Comparison of ENCODE assay signal across 24 mouse cellular contexts in genomic region chr4:139799436-139800100, GRCm38 (mm10). TPM values are rescaled to one million over a fixed set of nuclear protein-coding genes. Genes with fewer than 3 reads are reported as not detected.
DNase-seq lines count a peak whose midpoint lies in the region; ATAC-seq and TF ChIP-seq lines count a peak whose summit lies in the region.
"Had no signal": no experiment of that assay in that cellular context is flagged by ENCODE, and none has a peak within 500 bp of the region (broad histone marks: within the 10 kb centered on the region; RNA-seq: fewer than 3 reads in every experiment).

No protein-coding gene starts in this region.

- no peaks in the 10 kb centered on the region for H3K9me3 ChIP-seq in lung, embryonic 16.5 days (ENCODE audit: control insufficient read depth, low read length)
- no peaks in the 10 kb centered on the region for H3K9me3 ChIP-seq in midbrain, embryonic 16.5 days (replicated peaks; ENCODE audit: control insufficient read depth, low read length, poor library complexity, severe bottlenecking)
- no peaks in the 10 kb centered on the region for H3K9me3 ChIP-seq in neural tube, embryonic 15.5 days (replicated peaks)
- H3K9me3 ChIP-seq: forebrain, embryonic 12.5 days; heart, embryonic 15.5 days; neural tube, embryonic 13.5 days; stomach, embryonic 15.5 days had no signal

- H3K9ac ChIP-seq in lung, embryonic 16.5 days (ENCODE audit: low read length), result no peak overlapping the region
- H3K9ac ChIP-seq in midbrain, embryonic 16.5 days (ENCODE audit: low read depth, low read length), result no peak overlapping the region
- H3K9ac ChIP-seq in neural tube, embryonic 15.5 days (replicated peaks), result no peak overlapping the region
- H3K9ac ChIP-seq: forebrain, embryonic 12.5 days; heart, embryonic 15.5 days; liver, embryonic 14.5 days; neural tube, embryonic 13.5 days; stomach, embryonic 15.5 days had no signal

- H3K36me3 ChIP-seq in lung, embryonic 16.5 days (ENCODE audit: control insufficient read depth, insufficient read depth, low read length), result no peaks in the 10 kb centered on the region
- H3K36me3 ChIP-seq in midbrain, embryonic 16.5 days (ENCODE audit: control insufficient read depth, insufficient read depth, low read length), result no peaks in the 10 kb centered on the region
- H3K36me3 ChIP-seq in neural tube, embryonic 15.5 days, result no peaks in the 10 kb centered on the region
- H3K36me3 ChIP-seq: forebrain, embryonic 12.5 days; heart, embryonic 15.5 days; neural tube, embryonic 13.5 days; stomach, embryonic 15.5 days had no signal

- H3K27ac ChIP-seq in lung, embryonic 16.5 days (ENCODE audit: low read length), result no peak overlapping the region
- no peak overlapping the region for H3K27ac ChIP-seq in midbrain, embryonic 16.5 days (ENCODE audit: low read length)
- H3K27ac ChIP-seq in neural tube, embryonic 15.5 days (replicated peaks), result no peak overlapping the region
- H3K27ac ChIP-seq: forebrain, embryonic 12.5 days; heart, embryonic 15.5 days; hindbrain, postnatal 0 days; liver, embryonic 14.5 days; neural tube, embryonic 13.5 days; stomach, embryonic 15.5 days had no signal

- 59% methylated on average over 10 of the region's 10 CpGs for WGBS in lung, adult 2 months
- 55% methylated on average over 10 of the region's 10 CpGs for WGBS in lung, embryonic 16.5 days
- WGBS in midbrain, embryonic 16.5 days, result 72% methylated on average over 10 of the region's 10 CpGs
- 69% methylated on average over 10 of the region's 10 CpGs for WGBS in neural tube, embryonic 15.5 days

- peak; percentile 64 to 78 for DNase-seq in lung, adult 18-20 months
- DNase-seq in lung, adult 2 months, result no peak
- peak; percentile 44 for DNase-seq in A20 (ENCODE audit: low read depth, low spot score)
- peak; percentile 46 for DNase-seq in naive thymus-derived CD4-positive, alpha-beta T cell, adult 2 months (ENCODE audit: low read depth)
- DNase-seq: cerebellum, adult 18-20 months; cerebellum, postnatal 25 days; embryo, embryonic 11 days; gastrocnemius, postnatal 25 days; heart, postnatal 4 days; kidney, adult 11 months; layer of hippocampus, postnatal 36 days; spleen, adult 18-20 months had no signal

- TF ChIP-seq POLR2A in lung, adult 2 months (IDR thresholded peaks at IDR 0.05; ENCODE audit: borderline replicate concordance, extremely low read depth, low read depth, low read length), result no peak

- no peaks in the 10 kb centered on the region for H3K4me1 ChIP-seq in lung, adult 2 months (ENCODE audit: control insufficient read depth, insufficient read depth, low read length)
- H3K4me1 ChIP-seq in lung, embryonic 16.5 days (replicated peaks; ENCODE audit: control insufficient read depth, insufficient read depth, low read length), result no peaks in the 10 kb centered on the region
- no peaks in the 10 kb centered on the region; the same call in 1 of the 2 replicates for H3K4me1 ChIP-seq in midbrain, embryonic 16.5 days (ENCODE audit: control insufficient read depth, insufficient read depth, low read length)
- H3K4me1 ChIP-seq in neural tube, embryonic 15.5 days, result 0 out of 2 replicates have a peak, but pooled peaks cover 3% of the 10 kb centered on the region
- H3K4me1 ChIP-seq: heart, embryonic 15.5 days had no signal

- peaks cover 7% of the 10 kb centered on the region for H3K27me3 ChIP-seq in lung, embryonic 16.5 days (ENCODE audit: control insufficient read depth, insufficient read depth, low read depth, low read length)
- H3K27me3 ChIP-seq in midbrain, embryonic 16.5 days (ENCODE audit: control insufficient read depth, insufficient read depth, low read depth, low read length), result peaks cover 15% of the 10 kb centered on the region
- peaks cover 27% of the 10 kb centered on the region for H3K27me3 ChIP-seq in neural tube, embryonic 15.5 days (replicated peaks)

- no peak overlapping the region for H3K4me3 ChIP-seq in lung, adult 2 months (replicated peaks; ENCODE audit: extremely low read depth, low read depth, low read length)
- H3K4me3 ChIP-seq in lung, embryonic 16.5 days (ENCODE audit: low read length), result no peak overlapping the region
- no peak overlapping the region for H3K4me3 ChIP-seq in midbrain, embryonic 16.5 days (ENCODE audit: low read depth, low read length)
- no peak overlapping the region for H3K4me3 ChIP-seq in neural tube, embryonic 15.5 days (replicated peaks)
- H3K4me3 ChIP-seq: forebrain, embryonic 12.5 days; heart, embryonic 15.5 days; neural tube, embryonic 13.5 days; stomach, embryonic 15.5 days had no signal

- TF ChIP-seq CTCF in lung, adult 2 months (IDR thresholded peaks at IDR 0.05; ENCODE audit: insufficient read depth, low read length), result no peak

- no peak overlapping the region for H3K4me2 ChIP-seq in lung, embryonic 16.5 days (ENCODE audit: low read depth, low read length)
- H3K4me2 ChIP-seq in midbrain, embryonic 16.5 days (ENCODE audit: low read length), result no peak overlapping the region
- no peak overlapping the region for H3K4me2 ChIP-seq in neural tube, embryonic 15.5 days
- H3K4me2 ChIP-seq: forebrain, embryonic 12.5 days; heart, embryonic 15.5 days; midbrain, embryonic 11.5 days; neural tube, embryonic 13.5 days; stomach, embryonic 15.5 days had no signal

- ATAC-seq in lung, embryonic 16.5 days (ENCODE audit: low read depth), result peak; percentile 64
- ATAC-seq in midbrain, embryonic 16.5 days, result no peak
- ATAC-seq in neural tube, embryonic 15.5 days (ENCODE audit: low FRiP score), result no peak
- ATAC-seq: hindbrain, postnatal 0 days had no signal

RNA-seq across cellular contexts. Expression of gene Pax7, which starts 33.8 kb away (rescaled TPM):
- 0.06 and 0.18 TPM in 2 replicates for polyA plus RNA-seq in lung, adult 2 months (2012; rRNA removed)
- 0.04 TPM in 1 of 2 replicates, not detected in the other for polyA plus RNA-seq in lung, embryonic 16.5 days (2015; fragmentation: Nextera tagmentation; extraction: Ambion mirVana)
- 2.3 and 4.4 TPM in 2 replicates for polyA plus RNA-seq in midbrain, embryonic 16.5 days (2015; fragmentation: Nextera tagmentation; extraction: Ambion mirVana)
- polyA plus RNA-seq in neural tube, embryonic 15.5 days (2015; fragmentation: Nextera tagmentation; extraction: Ambion mirVana), result 0.14 and 0.17 TPM in 2 replicates
- polyA plus RNA-seq: heart, embryonic 15.5 days; kidney, embryonic 16.5 days; large intestine, adult 2 months; liver, embryonic 14.5 days had no signal
